Comparison of ENCODE assay signal across 8 mouse cellular contexts in genomic region chr16:38088126-38088628, GRCm38 (mm10). TPM values are rescaled to one million over a fixed set of nuclear protein-coding genes. Genes with fewer than 3 reads are reported as not detected.
A peak's percentile ranks its signal among the peaks of the same experiment; 100 is the strongest.
DNase-seq lines count a peak whose midpoint lies in the region; ATAC-seq lines count a peak whose summit lies in the region.

No protein-coding gene starts in this region.

- H3K4me3 ChIP-seq in hindbrain, embryonic 12.5 days: peak overlapping the region; percentile 89
- H3K4me3 ChIP-seq in midbrain, embryonic 13.5 days (replicated peaks): peak overlapping the region; percentile 80

- H3K27me3 ChIP-seq in hindbrain, embryonic 12.5 days: no peaks in the 10 kb centered on the region
- H3K27me3 ChIP-seq in midbrain, embryonic 13.5 days: no peaks in the 10 kb centered on the region

- H3K27ac ChIP-seq in hindbrain, embryonic 12.5 days: peak overlapping the region; percentile 100
- peak overlapping the region; percentile 100 for H3K27ac ChIP-seq in midbrain, embryonic 13.5 days

- no peak for DNase-seq in frontal cortex, postnatal 25 days (ENCODE audit: low spot score in 2 of 2)
- DNase-seq in right cerebral cortex, adult 2 months (ENCODE audit: low spot score in 2 of 2): peak; percentile 57 to 87
- no peak for DNase-seq in right cerebral cortex, postnatal 14 days
- no peak for DNase-seq in adrenal gland, adult 2 months
- no peak for DNase-seq in natural killer cell, adult 2 months (ENCODE audit: low spot score in 2 of 2)

- WGBS in hindbrain, embryonic 12.5 days: under 1% methylated on average over 33 of the region's 40 CpGs
- under 1% methylated on average over 40 of the region's 40 CpGs for WGBS in midbrain, embryonic 13.5 days

- H3K9ac ChIP-seq in hindbrain, embryonic 12.5 days: peak overlapping the region; percentile 92
- H3K9ac ChIP-seq in midbrain, embryonic 13.5 days (replicated peaks): peak overlapping the region; percentile 91

- peak overlapping the region; percentile 62 for H3K4me2 ChIP-seq in hindbrain, embryonic 12.5 days (replicated peaks)
- peak overlapping the region; percentile 73 for H3K4me2 ChIP-seq in midbrain, embryonic 13.5 days (replicated peaks)

- H3K9me3 ChIP-seq in hindbrain, embryonic 12.5 days (replicated peaks): no peaks in the 10 kb centered on the region
- no peaks in the 10 kb centered on the region for H3K9me3 ChIP-seq in midbrain, embryonic 13.5 days

- peak; percentile 38 for ATAC-seq in frontal cortex, adult (ENCODE audit: low TSS enrichment)
- ATAC-seq in hindbrain, embryonic 12.5 days (ENCODE audit: low FRiP score): peak; percentile 30
- peak; percentile 22 for ATAC-seq in midbrain, embryonic 13.5 days

- no peaks in the 10 kb centered on the region for H3K36me3 ChIP-seq in hindbrain, embryonic 12.5 days
- H3K36me3 ChIP-seq in midbrain, embryonic 13.5 days: no peaks in the 10 kb centered on the region

- peaks cover 8% of the 10 kb centered on the region for H3K4me1 ChIP-seq in hindbrain, embryonic 12.5 days
- H3K4me1 ChIP-seq in midbrain, embryonic 13.5 days (replicated peaks): peaks cover 18% of the 10 kb centered on the region

RNA-seq across cellular contexts. Expression of gene Gsk3b, which starts 0.6 kb away (rescaled TPM):
- polyA plus RNA-seq in hindbrain, embryonic 12.5 days (2016; fragmentation: Nextera tagmentation; extraction: Ambion mirVana): 139 and 145 TPM in 2 replicates
- 170 and 172 TPM in 2 replicates for polyA plus RNA-seq in midbrain, embryonic 13.5 days (2015; fragmentation: Nextera tagmentation; extraction: Ambion mirVana)
- total RNA-seq in adrenal gland, adult 2 months (2021): 10 to 100 TPM; 49.2 to 81.7 TPM
- polyA plus RNA-seq in adrenal gland, adult 2 months (2012; rRNA removed): 16.2 and 21.9 TPM in 2 replicates

Comparison
In these comparisons a context has a peak if more than half of its experiments do, and no peak if none do; other contexts are left out.
1. DNase-seq: peak in right cerebral cortex, adult 2 months (2 of 2); none in frontal cortex, postnatal 25 days (0 of 2), right cerebral cortex, postnatal 14 days (single experiment), adrenal gland, adult 2 months (single experiment) and natural killer cell, adult 2 months (0 of 2).
2. Peak in every context shown above with its lines, with median percentiles within 50 percentile points of each other: ATAC-seq.